Mouse (Mus musculus) spleen, postnatal 14 days (tissue): ENCODE data around the gene Pgap3.
A peak's percentile ranks its signal among the peaks of the same experiment; 100 is the strongest.
"Not testable (repeated sequence)": the region's sequence is repeated elsewhere in the genome, so short reads cannot be mapped to it uniquely, and the experiment has no call there.

Experiments used
- DNase-seq, 2 experiments: peaks; one replicate each; pipeline ENCODE4 v3.0.0; 2021 to 2022; ENCODE audit warnings: low spot score in 2 of 2

Pgap3 gene

DNA sequence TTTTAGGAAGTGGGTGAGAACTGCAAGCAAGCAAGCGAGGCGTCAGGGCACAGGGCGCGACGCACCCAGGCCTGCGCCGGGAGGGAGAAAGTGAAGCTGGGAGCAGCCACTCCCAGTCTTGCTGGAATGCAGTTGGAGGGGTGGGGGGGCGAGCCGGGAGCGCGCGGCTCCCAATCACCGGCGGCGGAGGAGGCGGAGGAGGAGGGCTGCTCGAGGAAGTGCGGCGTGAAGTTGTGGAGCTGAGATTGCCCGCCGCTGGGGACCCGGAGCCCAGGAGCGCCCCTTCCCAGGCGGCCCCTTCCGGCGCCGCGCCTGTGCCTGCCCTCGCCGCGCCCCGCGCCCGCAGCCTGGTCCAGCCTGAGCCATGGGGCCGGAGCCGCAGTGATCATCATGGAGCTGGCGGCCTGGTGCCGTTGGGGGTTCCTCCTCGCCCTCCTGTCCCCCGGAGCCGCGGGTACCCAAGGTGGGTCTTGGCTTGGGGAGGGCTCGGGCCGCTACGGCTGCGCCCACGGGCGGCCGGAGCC lies 12.0 kb upstream of the Pgap3 start, which contains the start of gene Erbb2:
Gene Erbb2 (plus strand): TSS at position 198 of the 524 bp plus-strand sequence.
- DNase-seq: no peak

DNA sequence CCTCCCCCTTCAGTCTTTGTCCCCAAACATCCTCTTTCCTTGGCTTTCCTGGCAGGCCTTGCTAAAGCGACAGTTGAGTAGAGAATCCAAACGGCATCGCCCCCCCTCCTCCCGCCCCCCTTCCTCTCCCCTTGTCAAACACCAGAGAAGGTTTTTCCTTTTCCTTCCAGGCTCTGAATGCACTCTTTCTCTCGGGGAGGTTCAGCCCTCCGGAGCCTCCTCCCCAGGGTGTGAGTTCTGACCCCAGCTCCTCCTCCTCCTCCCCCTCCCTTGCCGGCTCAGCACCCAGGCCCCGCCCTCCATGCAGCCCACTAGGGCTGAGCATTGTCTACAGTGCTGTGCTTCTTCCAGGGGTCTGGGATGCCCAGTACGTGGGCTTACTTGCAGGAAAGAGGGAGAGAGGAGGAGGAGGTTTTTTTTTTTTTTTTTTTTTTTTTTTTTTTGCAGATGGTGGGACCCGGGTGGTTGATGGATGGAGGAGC lies 9.1 kb upstream of the Pgap3 start:
- no peak for DNase-seq

DNA sequence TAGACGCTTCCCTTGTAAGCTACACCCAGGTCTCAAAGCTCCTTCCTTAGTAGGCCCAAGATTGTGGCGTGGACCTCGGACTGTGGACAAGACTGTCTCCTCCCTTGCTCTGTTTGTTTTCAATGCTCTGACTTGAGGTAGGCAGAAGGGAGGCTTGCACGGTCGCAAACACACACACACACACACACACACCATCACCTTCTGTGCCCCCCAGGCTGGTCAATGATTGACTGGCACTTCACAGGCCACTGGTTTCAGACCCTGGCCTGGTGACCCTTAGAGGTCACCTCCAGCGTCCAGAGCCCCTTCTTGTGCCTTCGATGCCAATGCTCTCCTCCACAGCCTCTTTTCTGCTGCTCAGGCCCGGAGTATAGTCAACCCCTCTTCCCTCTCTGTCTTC lies 8.6 kb upstream of the Pgap3 start:
- DNase-seq: no peak

DNA sequence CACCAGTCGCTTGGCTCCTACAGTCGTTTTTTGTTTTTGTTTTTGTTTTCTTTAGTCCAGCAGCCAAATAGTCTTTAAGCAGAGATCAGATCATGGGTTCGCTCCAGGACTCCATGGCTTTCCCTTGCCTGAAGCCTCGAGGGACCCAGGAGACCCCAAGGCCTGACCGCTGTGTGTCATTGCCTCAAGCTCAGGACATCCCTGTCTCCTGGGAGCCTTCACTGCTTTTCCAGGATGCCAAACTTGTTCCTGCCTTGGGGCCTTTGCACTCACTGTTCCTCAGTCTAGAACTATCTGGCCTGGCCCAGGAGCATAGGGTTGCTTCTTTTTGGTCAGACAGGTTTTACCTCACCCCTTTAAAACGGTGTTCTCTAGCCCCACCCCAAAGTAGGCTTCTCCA lies 6.3 kb upstream of the Pgap3 start:
- no peak for DNase-seq

DNA sequence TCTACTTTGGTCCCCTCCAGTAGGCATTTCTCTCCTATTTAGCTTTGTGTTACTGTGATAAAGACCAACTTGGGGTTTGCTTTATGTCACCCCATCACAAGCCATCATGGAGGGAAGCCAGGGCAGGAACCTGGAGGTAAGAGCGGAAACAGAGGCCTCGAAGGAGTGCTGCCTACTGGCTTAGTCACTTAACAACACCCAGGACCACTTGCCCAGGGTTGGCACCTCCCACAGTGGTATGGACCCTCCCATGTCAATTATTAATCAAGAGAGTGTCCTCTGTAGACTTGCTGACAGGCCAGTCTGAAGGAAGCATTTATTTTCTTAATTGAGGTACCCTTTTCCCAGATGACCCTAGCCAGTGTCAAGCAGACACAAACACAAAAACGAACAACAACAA lies 526 bp upstream of the Pgap3 start:
- no peak for DNase-seq

DNA sequence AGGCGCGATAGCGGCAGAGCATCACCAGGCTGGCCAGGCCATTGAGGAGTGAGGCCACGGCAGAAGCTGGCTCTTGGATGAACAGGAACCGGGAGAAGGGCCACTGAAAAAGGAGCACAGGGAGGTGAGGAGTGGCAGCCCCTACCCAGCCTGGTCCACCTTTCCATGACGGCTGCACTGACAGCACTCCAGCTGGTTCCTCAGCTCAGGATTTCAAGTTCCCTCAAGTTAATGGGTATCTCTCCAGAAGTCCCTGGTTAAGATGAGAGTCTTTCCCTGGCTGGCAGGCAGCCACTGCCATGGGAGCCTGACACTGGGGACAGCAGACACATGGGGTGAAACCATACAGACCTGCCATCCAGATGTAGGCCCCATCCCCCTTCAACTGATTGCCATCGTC lies 2.3 kb downstream of the Pgap3 start:
- no peak for DNase-seq

DNA sequence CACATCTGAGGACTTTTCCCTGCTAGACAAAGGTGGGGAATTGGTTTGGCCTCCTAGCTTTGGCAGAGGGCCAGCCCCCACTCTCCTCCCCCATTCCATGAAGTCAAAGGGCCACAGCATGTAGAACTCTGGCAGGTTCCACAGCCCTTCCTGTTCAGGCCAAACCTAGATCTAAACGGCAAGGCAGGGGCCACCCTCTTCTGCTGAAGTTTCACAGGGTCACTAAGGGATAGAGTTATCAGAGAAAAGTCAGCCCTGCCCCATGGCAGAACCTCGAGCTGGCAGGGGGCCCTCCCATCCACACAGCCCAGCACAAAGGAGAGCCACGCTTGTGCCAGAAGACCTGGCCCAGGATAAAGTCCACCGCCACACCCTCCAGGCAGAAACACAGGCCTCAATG lies 5.2 kb downstream of the Pgap3 start:
- DNase-seq: peak in 1 of 2 experiments; percentile 7

DNA sequence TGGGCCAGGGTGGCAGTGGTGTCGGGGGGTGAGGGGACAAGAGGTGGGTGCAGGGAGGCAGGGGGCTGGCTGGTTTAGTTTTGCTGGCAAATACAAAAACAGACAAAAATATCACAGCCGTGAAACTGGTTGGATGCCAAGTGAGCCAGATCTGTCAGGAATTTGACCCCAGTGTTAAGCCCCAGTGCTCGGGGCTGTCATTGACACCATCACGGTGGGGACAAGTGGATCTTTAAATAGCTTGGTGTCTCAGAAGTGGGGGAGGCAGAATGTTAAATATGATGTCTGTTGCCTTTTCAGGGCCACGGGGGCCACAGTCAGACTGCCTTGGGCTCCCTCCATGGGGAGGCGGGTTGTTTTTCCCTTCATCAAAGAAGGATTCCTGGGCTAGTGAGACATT lies 6.0 kb downstream of the Pgap3 start:
- no peak for DNase-seq

DNA sequence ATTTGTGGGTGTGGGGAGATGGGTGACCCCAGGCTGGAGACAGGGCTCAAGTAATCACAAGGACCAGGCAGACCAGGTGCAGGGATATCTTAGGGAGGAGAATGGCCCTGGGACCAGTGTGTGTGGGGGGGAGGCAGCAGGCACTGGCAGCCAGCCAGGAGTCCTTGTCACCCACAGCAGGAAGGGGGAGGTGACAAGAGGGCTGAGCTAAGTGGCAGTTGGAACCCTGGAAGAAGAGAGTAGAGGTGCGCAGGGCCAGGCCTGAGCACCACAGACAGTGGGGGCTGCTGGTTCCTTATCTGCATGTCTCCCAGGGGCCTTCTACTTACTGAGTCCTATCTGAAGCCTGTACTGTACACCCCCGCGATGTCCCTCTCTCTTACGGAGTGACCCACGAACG lies 7.0 kb downstream of the Pgap3 start:
- peak; percentile 27 to 59 for DNase-seq

DNA sequence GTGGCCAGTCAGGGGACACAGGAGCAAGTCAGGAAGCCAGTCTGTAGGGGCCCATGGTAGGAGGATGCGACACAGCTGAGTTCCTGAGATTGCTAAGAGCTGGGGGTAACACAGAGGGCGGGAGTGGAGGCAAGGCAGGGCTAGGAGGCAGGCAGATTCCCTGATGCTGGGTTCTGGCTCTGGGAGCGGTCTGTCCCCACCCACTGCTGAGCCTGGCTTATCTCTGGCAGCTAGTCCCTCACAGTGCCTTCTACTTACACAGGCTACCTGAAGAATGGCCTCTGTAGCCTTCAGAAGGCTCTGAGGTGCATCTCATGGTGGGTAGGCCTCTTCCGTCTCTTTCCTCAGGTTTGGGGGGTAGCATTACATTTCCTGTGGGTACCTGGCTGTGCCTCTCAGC lies 7.6 kb downstream of the Pgap3 start:
- DNase-seq: peak in 1 of 2 experiments; percentile 10

DNA sequence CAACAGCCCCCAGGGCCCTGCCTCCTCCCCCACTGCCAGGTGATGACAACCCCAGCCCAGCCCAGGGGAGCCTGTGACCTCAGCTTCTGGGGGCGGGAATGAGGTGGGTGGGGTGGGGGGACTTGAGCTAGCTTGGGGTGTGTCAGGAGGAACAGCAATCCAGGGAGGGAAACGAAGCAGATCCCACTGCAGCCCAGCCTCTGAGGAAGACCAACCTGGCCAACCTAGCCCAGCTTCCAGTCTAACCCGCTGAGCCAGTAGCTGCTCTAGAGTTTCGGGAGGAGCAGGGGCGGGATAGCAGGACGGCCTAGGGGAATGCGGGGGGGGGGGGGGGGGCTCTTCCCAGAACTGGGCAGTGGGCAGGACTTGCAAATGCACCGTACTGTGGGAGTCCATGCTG lies 8.3 kb downstream of the Pgap3 start:
- no peak for DNase-seq

DNA sequence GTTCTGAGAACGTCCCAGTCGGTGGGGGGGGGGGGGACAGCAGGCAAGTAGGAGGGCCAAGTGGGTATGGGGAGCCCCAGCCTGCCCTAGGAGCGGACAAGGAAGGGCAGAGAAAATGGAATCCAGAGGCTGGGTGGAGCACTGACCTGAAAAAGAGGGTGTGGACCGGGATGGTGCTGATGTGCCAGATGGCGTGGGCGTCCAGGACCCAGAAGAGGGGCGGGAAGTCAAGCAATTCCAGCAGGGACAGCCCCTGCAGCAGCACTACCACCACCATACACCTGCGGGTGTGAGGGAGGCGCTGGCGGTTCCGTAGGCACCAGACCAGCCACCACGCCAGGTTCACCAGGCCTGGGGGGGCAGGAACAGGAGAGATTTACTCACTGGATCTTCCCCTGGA lies 10.1 kb downstream of the Pgap3 start:
- no peak for DNase-seq

DNA sequence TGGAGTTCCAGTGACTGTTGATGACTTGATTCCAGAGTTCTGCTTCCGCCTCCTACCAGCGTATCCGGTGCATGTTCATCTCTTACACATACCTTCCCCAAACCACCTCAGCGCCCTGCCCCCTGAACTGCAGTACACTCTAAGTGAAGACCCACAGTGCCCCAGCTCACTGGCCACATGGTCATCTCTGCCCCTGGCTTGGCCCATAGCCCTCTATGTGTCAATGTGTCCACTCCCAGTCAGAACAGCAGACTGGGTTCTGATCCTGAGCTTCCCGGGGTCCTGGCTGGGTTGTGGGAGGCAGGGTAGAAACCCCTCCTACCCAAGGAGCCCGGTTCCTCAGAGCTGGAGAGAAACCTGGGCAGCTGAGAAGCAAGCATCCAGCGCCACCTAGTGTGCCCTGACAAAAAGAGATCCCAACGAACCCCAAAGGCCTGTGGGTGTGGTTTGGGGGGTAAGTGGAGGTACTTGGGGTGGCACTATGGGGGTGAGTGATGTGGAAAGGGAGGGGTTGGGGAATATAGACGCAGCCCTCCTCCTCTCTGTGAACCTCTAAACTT lies 11.0 kb downstream of the Pgap3 start:
- peak in 1 of 2 experiments; percentile 36 for DNase-seq

DNA sequence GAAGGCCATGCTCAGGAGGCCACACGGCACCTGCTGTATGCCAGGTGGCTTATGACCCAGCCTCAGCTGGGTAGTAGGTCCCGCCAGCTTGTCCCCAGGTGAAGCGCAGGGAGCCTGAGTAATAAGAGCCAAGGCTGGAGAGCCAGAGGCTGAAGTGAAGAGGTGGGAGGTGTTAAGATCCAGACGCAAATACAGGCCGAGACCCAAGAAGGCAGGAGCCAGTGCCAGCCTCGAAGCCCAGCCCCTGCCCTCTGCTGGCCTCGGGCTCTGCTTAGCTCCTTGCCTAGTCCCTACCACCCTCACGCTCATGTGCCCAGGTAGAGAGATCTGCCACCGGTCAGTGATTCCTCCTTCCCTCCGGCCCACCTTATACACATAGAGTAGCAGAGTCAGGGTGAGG lies 12.0 kb downstream of the Pgap3 start:
- no peak for DNase-seq

DNA sequence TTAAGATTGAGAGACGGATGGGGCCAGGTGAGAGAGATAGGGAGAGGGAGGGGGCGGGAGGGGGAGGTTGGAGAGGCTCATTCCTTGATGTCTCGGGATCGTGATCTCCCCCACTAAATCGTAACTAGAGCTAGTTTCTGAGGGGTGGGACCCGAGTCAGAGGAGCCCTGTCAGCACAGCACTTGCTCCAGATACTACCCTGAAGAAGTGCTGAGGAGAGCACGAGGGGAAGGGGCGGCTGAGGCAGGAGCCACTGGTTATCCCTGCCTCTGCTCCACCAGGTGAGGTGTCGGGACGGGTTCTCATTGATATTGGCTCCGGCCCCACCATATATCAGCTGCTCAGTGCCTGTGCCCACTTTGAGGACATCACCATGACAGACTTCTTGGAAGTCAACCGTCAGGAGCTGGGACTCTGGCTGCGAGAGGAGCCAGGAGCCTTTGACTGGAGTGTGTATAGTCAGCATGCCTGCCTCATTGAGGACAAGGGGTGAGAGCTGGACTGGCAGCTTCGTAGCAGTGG lies 13.2 kb downstream of the Pgap3 start:
- no peak for DNase-seq

DNA sequence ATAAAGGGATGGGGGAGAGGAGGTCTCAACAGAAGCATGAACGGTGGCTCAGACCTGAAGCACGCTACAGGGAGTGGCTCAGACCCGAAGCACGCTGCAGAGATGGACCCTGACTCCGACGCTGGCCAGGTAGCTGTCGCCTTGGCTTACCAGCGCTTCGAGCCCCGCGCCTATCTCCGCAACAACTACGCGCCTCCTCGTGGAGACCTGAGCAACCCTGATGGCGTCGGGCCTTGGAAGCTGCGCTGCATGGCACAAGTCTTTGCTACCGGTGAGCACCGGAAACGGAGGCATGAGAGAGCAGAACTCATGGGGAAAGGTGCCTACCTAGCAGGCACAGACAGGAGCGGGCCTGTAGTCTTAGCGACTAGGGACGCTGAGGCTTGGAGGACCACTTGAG lies 13.7 kb downstream of the Pgap3 start:
- DNase-seq: no peak

DNA sequence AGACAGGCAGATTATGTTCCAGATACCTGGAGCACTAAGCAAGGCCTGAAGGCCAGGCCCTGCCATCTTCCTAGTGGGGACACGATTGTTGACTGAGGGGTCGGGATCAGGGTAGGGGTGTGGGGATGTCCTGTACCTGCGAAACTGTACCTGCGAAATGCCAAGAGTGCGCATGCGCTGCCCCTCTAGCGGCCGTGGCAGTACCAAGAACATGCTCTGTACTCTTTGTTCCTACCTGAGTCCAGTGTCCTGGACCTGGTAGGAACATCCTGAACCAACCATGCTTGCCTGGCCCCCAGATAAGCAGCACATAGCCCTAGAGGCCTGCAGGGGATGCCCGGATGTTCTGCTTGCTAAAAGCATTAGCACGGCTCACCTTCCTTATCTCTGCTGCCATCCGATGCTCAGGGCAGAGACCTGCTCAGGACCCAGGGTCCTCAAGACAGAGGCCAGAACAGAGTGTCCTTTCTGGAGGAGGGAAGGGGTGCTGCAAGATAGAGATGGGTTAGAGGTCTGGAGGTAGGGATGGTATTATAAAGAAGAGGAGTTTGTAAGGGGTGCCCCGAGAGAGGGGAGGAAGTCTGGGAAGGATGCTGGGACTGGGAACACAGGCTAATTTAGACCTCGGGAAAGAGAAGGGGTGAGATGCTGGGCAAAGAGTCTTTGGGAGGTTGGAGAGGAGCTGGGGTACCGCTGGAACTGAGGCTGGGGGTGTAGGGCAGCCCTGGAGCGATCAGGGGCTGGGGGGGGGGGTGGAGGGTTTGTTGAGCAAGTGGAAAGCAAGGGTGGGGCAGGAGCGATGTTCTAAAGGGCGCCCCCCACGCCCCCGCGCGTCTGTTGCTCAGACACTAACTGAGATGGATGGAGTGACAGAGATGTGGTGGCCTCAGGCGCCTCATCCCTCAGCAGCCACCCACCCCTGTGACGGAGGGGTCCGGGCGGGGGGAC lies 14.4 kb downstream of the Pgap3 start, which contains the start of gene Pnmt:
Gene Pnmt (plus strand): TSS at position 813 of the 948 bp plus-strand sequence.
- DNase-seq: no peak

DNA sequence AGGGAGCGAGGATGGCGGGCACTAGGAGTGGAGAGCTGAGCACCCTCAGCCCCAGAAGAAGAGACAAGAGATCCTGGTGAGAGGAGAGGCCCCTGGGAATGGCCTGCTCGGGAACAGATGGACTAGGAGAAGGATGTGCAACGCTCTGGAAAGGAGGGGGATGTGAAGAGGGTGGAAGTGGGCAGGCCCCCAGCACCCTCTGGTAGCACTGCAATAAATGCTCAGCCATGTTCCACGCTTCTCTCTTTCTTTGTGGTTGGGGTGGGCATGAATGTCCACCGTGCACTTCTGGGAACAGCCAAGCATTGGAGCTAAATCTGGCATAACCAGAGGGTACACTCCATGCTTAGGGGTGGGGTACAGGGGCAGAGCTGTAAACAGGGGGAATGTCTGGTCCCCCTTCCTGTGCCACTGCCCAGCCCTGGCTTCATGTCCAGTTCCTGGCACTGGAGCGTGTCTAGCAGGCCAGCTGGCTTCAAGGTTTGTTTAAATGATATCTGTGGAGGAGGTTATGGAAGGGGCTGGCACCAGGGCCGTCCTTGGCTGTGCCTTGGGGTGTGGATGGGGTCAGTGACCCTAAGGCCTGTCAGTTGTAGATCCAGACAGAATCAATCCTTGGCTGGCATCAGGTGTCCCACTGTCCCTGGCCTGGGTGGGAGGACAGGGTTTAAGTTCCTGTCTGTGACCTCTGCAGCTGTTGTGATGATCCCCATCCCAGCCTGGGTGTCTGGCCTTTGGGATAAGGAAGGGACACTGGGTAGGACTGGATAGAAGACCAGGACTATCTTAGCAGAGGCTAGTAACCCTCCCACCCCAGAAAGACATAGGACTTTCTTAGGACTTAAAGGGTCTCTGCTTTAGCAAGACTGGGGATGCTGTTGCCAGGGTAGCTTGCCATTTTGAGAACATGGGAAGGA lies 15.3 kb downstream of the Pgap3 start:
- DNase-seq: no peak

DNA sequence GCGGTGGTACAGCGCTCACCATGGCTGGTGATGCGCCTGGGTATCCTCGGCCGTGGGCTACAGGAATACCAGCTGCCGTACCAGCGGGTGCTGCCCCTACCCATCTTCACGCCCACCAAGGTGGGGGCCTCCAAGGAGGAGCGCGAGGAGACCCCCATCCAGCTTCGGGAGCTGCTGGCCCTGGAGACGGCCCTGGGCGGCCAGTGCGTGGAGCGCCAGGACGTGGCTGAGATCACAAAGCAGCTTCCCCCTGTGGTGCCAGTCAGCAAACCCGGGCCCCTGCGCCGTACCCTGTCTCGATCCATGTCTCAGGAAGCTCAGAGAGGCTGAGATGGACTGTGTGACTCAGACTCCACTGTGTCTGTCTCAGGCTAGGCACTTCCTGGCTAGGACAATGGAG lies 16.1 kb downstream of the Pgap3 start:
- DNase-seq: no peak

DNA sequence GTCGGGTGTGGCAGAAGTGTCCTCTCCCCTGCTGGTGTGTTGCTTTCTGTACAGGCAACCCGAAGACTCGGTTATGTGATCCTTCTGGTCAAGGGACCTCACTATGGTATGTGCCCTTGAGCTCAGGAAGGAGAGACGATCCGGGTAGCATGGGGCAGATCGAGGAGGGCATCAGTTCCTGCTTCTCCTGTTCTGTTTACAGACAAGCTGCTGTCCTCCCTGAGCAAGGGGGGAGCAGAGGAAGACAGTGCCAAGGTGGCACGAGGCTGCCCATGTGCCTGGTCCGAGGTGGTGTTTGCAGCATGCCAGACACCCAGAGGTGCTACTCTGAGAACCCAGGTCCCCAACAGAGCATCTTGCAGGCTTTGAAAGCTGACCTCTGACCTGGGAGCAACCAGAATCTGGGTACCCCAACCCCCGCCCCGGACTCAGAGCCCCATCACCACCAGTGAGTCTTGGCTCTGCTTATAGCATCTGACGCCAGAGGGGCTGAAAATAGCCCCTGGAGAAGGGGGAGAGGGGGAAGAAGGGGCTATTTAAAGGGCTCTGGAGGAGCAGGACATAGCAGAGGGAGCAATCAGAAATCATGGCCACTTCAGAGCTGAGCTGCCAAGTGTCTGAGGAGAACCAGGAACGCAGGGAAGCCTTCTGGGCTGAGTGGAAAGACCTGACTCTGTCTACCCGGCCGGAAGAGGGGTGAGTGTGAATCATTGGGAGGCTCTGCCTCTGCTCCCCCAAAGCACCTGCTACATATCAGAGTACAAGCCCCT lies 16.8 kb downstream of the Pgap3 start, which contains the start of gene Tcap:
Gene Tcap (plus strand): TSS at position 551 of the 770 bp plus-strand sequence.
- DNase-seq: no peak

DNA sequence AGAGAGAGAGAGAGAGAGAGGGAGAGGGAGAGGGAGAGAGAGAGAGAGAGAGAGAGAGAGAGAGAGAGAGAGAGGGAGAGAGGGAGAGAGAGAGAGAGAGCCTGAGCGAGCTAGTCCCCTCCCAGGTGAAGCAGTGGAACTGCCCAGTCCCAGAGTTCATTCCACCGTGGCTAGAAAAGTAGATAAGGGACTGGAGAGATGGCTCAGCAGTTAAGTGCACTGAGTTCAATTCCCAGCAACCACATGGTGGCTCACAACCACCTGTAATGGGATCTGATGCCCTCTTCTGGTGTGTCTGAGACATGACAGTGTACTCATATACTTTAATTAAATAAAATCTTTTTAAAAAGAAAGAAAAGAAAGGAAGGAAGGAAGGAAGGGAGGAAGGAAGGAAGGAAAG lies 17.9 kb downstream of the Pgap3 start:
- DNase-seq: not testable (repeated sequence)
